Mouse (Mus musculus): ENCODE results near the gene Nob1.

DNA sequence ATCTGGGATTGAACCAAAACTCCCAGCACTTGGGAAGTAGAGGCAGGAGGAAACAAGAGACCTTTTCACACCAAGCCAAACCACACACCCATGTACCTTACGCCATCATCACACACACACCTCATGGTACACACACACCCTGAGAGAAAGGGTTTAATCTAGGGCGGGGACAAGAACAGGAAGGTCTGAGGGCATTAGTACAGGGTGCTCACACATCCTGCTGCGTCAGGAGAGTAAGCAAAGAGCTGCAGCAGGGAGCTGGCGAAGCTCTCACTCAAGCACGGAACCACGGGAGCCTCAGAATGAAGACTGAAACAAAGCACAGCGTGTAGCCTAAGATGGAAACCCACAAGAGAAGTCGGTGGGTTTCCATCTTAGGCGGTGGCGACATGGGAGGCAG lies 11.0 kb downstream of the Nob1 start:
- TF ChIP-seq CTCF (IDR thresholded peaks at IDR 0.05; ENCODE audit: extremely low read depth, insufficient read length, insufficient replicate concordance, low read depth, low read length) (no peak), POLR2A (IDR thresholded peaks at IDR 0.05; ENCODE audit: low read depth, low read length) (no peak)
